ENCODE assay signal across 8 mouse cellular contexts in genomic region chr9:109038086-109038895, GRCm38 (mm10). TPM values are rescaled to one million over a fixed set of nuclear protein-coding genes. Genes with fewer than 3 reads are reported as not detected.
DNase-seq lines count a peak whose midpoint lies in the region; ATAC-seq and TF ChIP-seq lines count a peak whose summit lies in the region.

Shisa5 (plus strand) TSS chr9:109038565.

- H3K27ac ChIP-seq in gastrocnemius, adult 2 months: peak within 1 kb of the TSS; percentile 96
- no peak within 1 kb of the TSS for H3K27ac ChIP-seq in hindbrain, embryonic 14.5 days

- H3K9me3 ChIP-seq in hindbrain, embryonic 14.5 days (ENCODE audit: control insufficient read depth, low read length): no peaks in the 10 kb centered on the region
- no peaks in the 10 kb centered on the region for H3K9me3 ChIP-seq in megakaryocyte, embryonic 14.5 days

- no peak for TF ChIP-seq CTCF in gastrocnemius, adult 2 months (IDR thresholded peaks at IDR 0.05)

- ATAC-seq in hindbrain, embryonic 14.5 days (ENCODE audit: low FRiP score): peak; percentile 74

- H3K27me3 ChIP-seq in hindbrain, embryonic 14.5 days (ENCODE audit: control insufficient read depth, insufficient read depth, low read length): no peaks in the 10 kb centered on the region
- peaks cover 5% of the 10 kb centered on the region for H3K27me3 ChIP-seq in megakaryocyte, embryonic 14.5 days (replicated peaks)

- peak within 1 kb of the TSS; percentile 89 for H3K4me2 ChIP-seq in hindbrain, embryonic 14.5 days (replicated peaks)

- peak; percentile 61 to 69 for DNase-seq in cerebellum, adult 18-20 months
- DNase-seq in cerebellum, adult 8-10 months: no peak
- peak; percentile 57 for DNase-seq in cerebellum, adult 9-10 months
- DNase-seq in gastrocnemius, adult 2 months: peak; percentile 88
- DNase-seq in hindbrain, embryonic 14.5 days (ENCODE audit: low spot score): peak; percentile 45
- peak in 1 of 2 experiments; percentile 25 for DNase-seq in left cerebral cortex, postnatal 14 days (ENCODE audit: low spot score in 2 of 2)
- DNase-seq in spleen, postnatal 14 days (ENCODE audit: low spot score in 2 of 2): peak; percentile 54 to 57

- intact Hi-C loops in gastrocnemius, adult 2 months (cut with DNase I): loop anchor here (2.0 to 5.0 kb wide), 2 partner anchors 19 to 36 kb away; no protein-coding TSS in a partner anchor
- intact Hi-C loops in left cerebral cortex, postnatal 14 days (cut with DNase I): no loop called here

- peaks cover 9% of the 10 kb centered on the region; the same call in 1 of the 2 replicates for H3K4me1 ChIP-seq in hindbrain, embryonic 14.5 days (replicated peaks; ENCODE audit: control insufficient read depth, insufficient read depth, low read length)
- H3K4me1 ChIP-seq in megakaryocyte, embryonic 14.5 days: peaks cover 42% of the 10 kb centered on the region

- under 1% methylated on average over 40 of the region's 40 CpGs for WGBS in hindbrain, embryonic 14.5 days

- peak within 1 kb of the TSS; percentile 75 for H3K4me3 ChIP-seq in gastrocnemius, adult 2 months
- peak within 1 kb of the TSS; percentile 58 for H3K4me3 ChIP-seq in hindbrain, embryonic 14.5 days (replicated peaks; ENCODE audit: low read length)
- peak within 1 kb of the TSS; percentile 97 for H3K4me3 ChIP-seq in megakaryocyte, embryonic 14.5 days (replicated peaks)

- no peaks in the 10 kb centered on the region for H3K36me3 ChIP-seq in hindbrain, embryonic 14.5 days (replicated peaks; ENCODE audit: control insufficient read depth, insufficient read depth)
- H3K36me3 ChIP-seq in megakaryocyte, embryonic 14.5 days (replicated peaks; ENCODE audit: low read length): peaks cover 16% of the 10 kb centered on the region

- H3K9ac ChIP-seq in hindbrain, embryonic 14.5 days: peak within 1 kb of the TSS; percentile 69

RNA-seq across cellular contexts. Expression of gene Shisa5, which starts in this region (rescaled TPM):
- total RNA-seq in gastrocnemius, adult 2 months (2021): 10 to 100 TPM; 15.9 to 17.0 TPM
- polyA plus RNA-seq in hindbrain, embryonic 14.5 days (2014; fragmentation: Nextera tagmentation; extraction: Ambion mirVana): 57.9 and 60.9 TPM in 2 replicates
- 10 to 100 TPM; 68.2 to 72.6 TPM for total RNA-seq in left cerebral cortex, postnatal 14 days (2021)
- 375 and 575 TPM in 2 replicates for polyA plus RNA-seq in megakaryocyte, embryonic 14.5 days (2012; ENCODE audit: insufficient read depth, low replicate concordance)
